Comparison of ENCODE assay signal across 12 mouse cellular contexts in the genomic region with DNA sequence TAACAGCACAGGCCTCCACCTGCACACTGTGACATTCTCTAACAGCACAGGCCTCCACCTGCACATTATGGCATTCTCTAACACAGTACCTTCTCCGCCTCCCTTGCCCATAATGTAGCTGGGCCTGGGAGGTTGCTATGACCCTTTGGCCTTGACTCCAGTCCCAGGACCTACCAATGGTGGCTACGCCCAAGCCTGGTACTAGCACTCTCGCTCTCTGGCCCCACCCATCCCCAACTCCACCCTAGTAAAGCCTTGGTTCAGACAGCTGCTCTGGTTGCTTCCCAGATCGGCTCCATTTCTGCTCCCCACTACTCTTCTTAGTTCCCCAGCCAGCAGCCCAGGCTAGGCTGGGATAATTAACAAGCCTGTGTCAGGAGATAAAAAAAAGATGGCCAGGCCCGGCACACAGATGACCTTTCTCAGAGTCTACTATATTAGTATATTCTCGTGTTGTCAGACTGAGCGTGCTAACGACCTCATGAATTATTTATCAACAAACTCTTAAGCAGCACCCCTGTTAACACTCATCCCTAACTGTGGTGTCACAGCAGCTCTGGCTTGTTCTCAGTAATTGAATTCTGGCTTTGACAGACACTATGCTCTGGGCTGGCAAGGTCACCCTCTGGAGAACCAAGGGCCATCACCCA. TPM values are rescaled to one million over a fixed set of nuclear protein-coding genes. Genes with fewer than 3 reads are reported as not detected.
DNase-seq lines count a peak whose midpoint lies in the region; ATAC-seq and TF ChIP-seq lines count a peak whose summit lies in the region.
"Had no signal": no experiment of that assay in that cellular context is flagged by ENCODE, and none has a peak within 500 bp of the region (broad histone marks: within the 10 kb centered on the region; RNA-seq: fewer than 3 reads in every experiment).

No protein-coding gene starts in this region.

- 0 out of 2 replicates have a peak overlapping the region, but pooled peaks have one; percentile 49 for H3K27ac ChIP-seq in hindbrain, embryonic 12.5 days
- peak overlapping the region; percentile 61 for H3K27ac ChIP-seq in midbrain, embryonic 13.5 days
- no peak overlapping the region for H3K27ac ChIP-seq in lung, postnatal 0 days (ENCODE audit: low read length)
- H3K27ac ChIP-seq in heart, embryonic 12.5 days (ENCODE audit: poor library complexity, severe bottlenecking), result no peak overlapping the region
- H3K27ac ChIP-seq: kidney, embryonic 15.5 days; macrophage had no signal

- no peak overlapping the region for H3K4me3 ChIP-seq in hindbrain, embryonic 12.5 days
- H3K4me3 ChIP-seq in midbrain, embryonic 13.5 days (replicated peaks), result no peak overlapping the region
- no peak overlapping the region for H3K4me3 ChIP-seq in lung, postnatal 0 days (ENCODE audit: low read depth, low read length)
- H3K4me3 ChIP-seq in heart, embryonic 12.5 days, result no peak overlapping the region
- H3K4me3 ChIP-seq: kidney, embryonic 15.5 days had no signal

- peak; percentile 85 for DNase-seq in ES-CJ7 (ENCODE audit: low read depth, low spot score)
- DNase-seq in ZHBTc4 (ENCODE audit: low read depth, low spot score), result peak; percentile 88
- no peak for DNase-seq in thymus, postnatal 14 days
- DNase-seq in spleen, postnatal 4 days (ENCODE audit: low spot score in 2 of 2), result no peak
- no peak for DNase-seq in lung, postnatal 0 days (ENCODE audit: low spot score)
- DNase-seq: adrenal gland, postnatal 14 days; cerebellum, adult 9-11 months had no signal

- WGBS in hindbrain, embryonic 12.5 days, result 51% methylated on average over 8 of the region's 8 CpGs
- 44% methylated on average over 8 of the region's 8 CpGs for WGBS in midbrain, embryonic 13.5 days
- WGBS in lung, postnatal 0 days, result 74% methylated on average over 8 of the region's 8 CpGs
- WGBS in heart, embryonic 12.5 days, result 64% methylated on average over 8 of the region's 8 CpGs

- TF ChIP-seq EP300 in lung, postnatal 0 days (IDR thresholded peaks at IDR 0.05), result no peak

- no peaks in the 10 kb centered on the region for H3K9me3 ChIP-seq in hindbrain, embryonic 12.5 days (replicated peaks)
- no peaks in the 10 kb centered on the region for H3K9me3 ChIP-seq in midbrain, embryonic 13.5 days
- H3K9me3 ChIP-seq in lung, postnatal 0 days (ENCODE audit: low read length), result no peaks in the 10 kb centered on the region
- H3K9me3 ChIP-seq in heart, embryonic 12.5 days (replicated peaks), result no peaks in the 10 kb centered on the region
- H3K9me3 ChIP-seq: kidney, embryonic 15.5 days had no signal

- ATAC-seq in hindbrain, embryonic 12.5 days (ENCODE audit: low FRiP score), result peak; percentile 55
- peak; percentile 78 for ATAC-seq in midbrain, embryonic 13.5 days
- no peak for ATAC-seq in lung, postnatal 0 days
- ATAC-seq in heart, embryonic 12.5 days (ENCODE audit: insufficient number of reproducible peaks, low FRiP score), result no peak

- TF ChIP-seq CTCF in lung, postnatal 0 days (IDR thresholded peaks at IDR 0.05), result no peak

- H3K36me3 ChIP-seq in hindbrain, embryonic 12.5 days, result no peaks in the 10 kb centered on the region
- no peaks in the 10 kb centered on the region for H3K36me3 ChIP-seq in midbrain, embryonic 13.5 days
- H3K36me3 ChIP-seq in lung, postnatal 0 days (ENCODE audit: insufficient read depth, low read length), result no peaks in the 10 kb centered on the region; the same call in none of the 2 replicates
- peaks cover 14% of the 10 kb centered on the region; the same call in 1 of the 2 replicates for H3K36me3 ChIP-seq in heart, embryonic 12.5 days

- no peaks in the 10 kb centered on the region for H3K27me3 ChIP-seq in hindbrain, embryonic 12.5 days
- no peaks in the 10 kb centered on the region for H3K27me3 ChIP-seq in midbrain, embryonic 13.5 days
- no peaks in the 10 kb centered on the region for H3K27me3 ChIP-seq in lung, postnatal 0 days (replicated peaks; ENCODE audit: insufficient read depth, low read length)
- no peaks in the 10 kb centered on the region for H3K27me3 ChIP-seq in heart, embryonic 12.5 days (replicated peaks)
- H3K27me3 ChIP-seq: kidney, embryonic 15.5 days had no signal

- no peak overlapping the region for H3K9ac ChIP-seq in hindbrain, embryonic 12.5 days
- H3K9ac ChIP-seq in midbrain, embryonic 13.5 days (replicated peaks), result no peak overlapping the region
- no peak overlapping the region for H3K9ac ChIP-seq in lung, postnatal 0 days (replicated peaks; ENCODE audit: low read depth)
- H3K9ac ChIP-seq in heart, embryonic 12.5 days, result no peak overlapping the region
- H3K9ac ChIP-seq: kidney, embryonic 15.5 days had no signal

- no peak overlapping the region for H3K4me2 ChIP-seq in hindbrain, embryonic 12.5 days (replicated peaks)
- no peak overlapping the region for H3K4me2 ChIP-seq in midbrain, embryonic 13.5 days (replicated peaks)
- no peak overlapping the region for H3K4me2 ChIP-seq in lung, postnatal 0 days (replicated peaks; ENCODE audit: low read depth, low read length)
- H3K4me2 ChIP-seq in heart, embryonic 12.5 days, result no peak overlapping the region
- H3K4me2 ChIP-seq: kidney, embryonic 15.5 days had no signal

- peaks cover 17% of the 10 kb centered on the region for H3K4me1 ChIP-seq in hindbrain, embryonic 12.5 days
- H3K4me1 ChIP-seq in midbrain, embryonic 13.5 days (replicated peaks), result peaks cover 29% of the 10 kb centered on the region
- H3K4me1 ChIP-seq in lung, postnatal 0 days (ENCODE audit: insufficient read depth, low read depth, low read length), result no peaks in the 10 kb centered on the region
- H3K4me1 ChIP-seq in heart, embryonic 12.5 days (replicated peaks), result peaks cover 30% of the 10 kb centered on the region
- H3K4me1 ChIP-seq: kidney, embryonic 15.5 days had no signal

RNA-seq across cellular contexts. Expression of a gene that starts 42.1 kb away (rescaled TPM):
- 34.4 and 35.5 TPM in 2 replicates for polyA plus RNA-seq in hindbrain, embryonic 12.5 days (2016; fragmentation: Nextera tagmentation; extraction: Ambion mirVana)
- 16.1 and 20.6 TPM in 2 replicates for polyA plus RNA-seq in midbrain, embryonic 13.5 days (2015; fragmentation: Nextera tagmentation; extraction: Ambion mirVana)
- 9.0 and 10.4 TPM in 2 replicates for polyA plus RNA-seq in lung, postnatal 0 days (2015; fragmentation: Nextera tagmentation; extraction: Ambion mirVana)
- 14.4 and 14.8 TPM in 2 replicates for polyA plus RNA-seq in heart, embryonic 12.5 days (2016; fragmentation: Nextera tagmentation; extraction: Ambion mirVana)

Comparison
In these comparisons a context has a peak if more than half of its experiments do, and no peak if none do; other contexts are left out.
1. DNase-seq: peak in ES-CJ7 (single experiment) and ZHBTc4 (single experiment); none in thymus, postnatal 14 days (single experiment), spleen, postnatal 4 days (0 of 2) and lung, postnatal 0 days (single experiment).
2. ATAC-seq: peak in hindbrain, embryonic 12.5 days (single experiment) and midbrain, embryonic 13.5 days (single experiment); none in lung, postnatal 0 days (single experiment) and heart, embryonic 12.5 days (single experiment).
3. H3K27ac ChIP-seq: peak in hindbrain, embryonic 12.5 days (single experiment) and midbrain, embryonic 13.5 days (single experiment); none in lung, postnatal 0 days (single experiment) and heart, embryonic 12.5 days (single experiment).